Mouse (Mus musculus) hindbrain, embryonic 11.5 days (tissue): ENCODE results near the gene Nktr. TPM values are rescaled to one million over a fixed set of nuclear protein-coding genes. Genes with fewer than 3 reads are reported as not detected.
A peak's percentile ranks its signal among the peaks of the same experiment; 100 is the strongest.

ENCODE experiments used
- ATAC-seq: fragments of 200-750 bp; cut with Nextera tagmentation; 2 replicates; pipeline ENCODE4 v1.8.0; 2017; ENCODE audit warnings: mild to moderate bottlenecking, moderate TSS enrichment, moderate library complexity; ENCODE audit not compliant: low FRiP score
- DNase-seq: peaks from one replicate; pipeline ENCODE4 v3.0.0-alpha.2; 2015; ENCODE audit warnings: low spot score
- H3K27ac ChIP-seq: fragments of 300-500 bp; sonication (generic); 2 replicates; pipeline ENCODE4 v1.5.1; 2014; ENCODE audit warnings: mild to moderate bottlenecking, low read depth, low read length
- H3K27me3 ChIP-seq: fragments of 300-500 bp; sonication (generic); 2 replicates; pipeline ENCODE4 v1.6.1; 2014; ENCODE audit warnings: mild to moderate bottlenecking, low read length, moderate library complexity, mixed read lengths; ENCODE audit not compliant: control insufficient read depth, insufficient read depth
- H3K36me3 ChIP-seq: fragments of 300-500 bp; sonication (generic); 2 replicates; pipeline ENCODE4 v1.6.1; 2014; ENCODE audit warnings: mild to moderate bottlenecking, low read length, moderate library complexity, mixed read lengths; ENCODE audit not compliant: control insufficient read depth, insufficient read depth
- H3K4me1 ChIP-seq: fragments of 300-500 bp; sonication (generic); replicated peaks from 2 replicates; pipeline ENCODE4 v1.6.1; 2014; ENCODE audit warnings: low read length, mixed read lengths; ENCODE audit not compliant: control insufficient read depth, insufficient read depth
- H3K4me2 ChIP-seq: fragments of 300-500 bp; sonication (generic); replicated peaks from 2 replicates; pipeline ENCODE4 v1.6.1; 2014; ENCODE audit warnings: mild to moderate bottlenecking, low read depth, low read length
- H3K4me3 ChIP-seq: fragments of 300-500 bp; sonication (generic); 2 replicates; pipeline ENCODE4 v1.5.1; 2014; ENCODE audit warnings: low read depth, low read length
- H3K9ac ChIP-seq: fragments of 300-500 bp; sonication (generic); 2 replicates; pipeline ENCODE4 v1.6.1; 2014; ENCODE audit warnings: low read depth, low read length
- H3K9me3 ChIP-seq: fragments of 300-500 bp; sonication (generic); 2 replicates; pipeline ENCODE4 v1.6.1; 2016; ENCODE audit warnings: low read length; ENCODE audit not compliant: control insufficient read depth
- WGBS: fragments of 180-500 bp; shearing (Covaris S2); extraction: QIAGEN DNeasy Blood & Tissue Kit; methylation state at CpG from one replicate; pipeline ENCODE4 v1.1.7; 2014; 5-methylcytosine and 5-hydroxymethylcytosine counted together
- polyA plus RNA-seq: library from polyadenylated mRNA; unstranded; fragments of >200 nt; fragmentation: Nextera tagmentation; extraction: Ambion mirVana; gene quantifications from 2 replicates; pipeline ENCODE4 v1.2.1, GENCODE M21; 2014

The Nktr gene
- polyA plus RNA-seq, 1 experiment from 2014 or later, result 105 TPM

- Histone ChIP-seq H3K36me3 (no peaks in the 10 kb centered on the region), H3K27me3 (no peaks in the 10 kb centered on the region), H3K9ac (peak overlapping the region; percentile 89), H3K4me2 (peak overlapping the region; percentile 57), H3K9me3 (no peaks in the 10 kb centered on the region), H3K4me3 (peak overlapping the region; percentile 88), H3K27ac (peak overlapping the region; percentile 90), H3K4me1 (peaks cover 4% of the 10 kb centered on the region)
- WGBS, result 1% methylated on average over 18 of the region's 18 CpGs
- ATAC-seq (peak; percentile 29; the same call in 1 of the 2 replicates), DNase-seq (no peak)
Measured at GRCm38 (mm10) chr9:121710584-121710975, 8.4 kb upstream of the Nktr start.

- Histone ChIP-seq H3K9ac (no peak overlapping the region), H3K27me3 (no peaks in the 10 kb centered on the region), H3K4me2 (no peak overlapping the region), H3K4me3 (no peak overlapping the region), H3K27ac (no peak overlapping the region), H3K4me1 (0 out of 2 replicates have a peak, but pooled peaks cover 3% of the 10 kb centered on the region), H3K9me3 (no peaks in the 10 kb centered on the region), H3K36me3 (no peaks in the 10 kb centered on the region)
- DNase-seq (no peak), ATAC-seq (no peak)
- WGBS, result 88% methylated on average over 2 of the region's 2 CpGs
Measured at GRCm38 (mm10) chr9:121717048-121717447, 1.9 kb upstream of the Nktr start.

- DNase-seq, result no peak
- peak; percentile 36 for ATAC-seq
- Histone ChIP-seq H3K9me3 (no peaks in the 10 kb centered on the region), H3K9ac (peak overlapping the region; percentile 62), H3K36me3 (no peaks in the 10 kb centered on the region), H3K27ac (peak overlapping the region; percentile 98), H3K4me3 (peak overlapping the region; percentile 94), H3K27me3 (no peaks in the 10 kb centered on the region), H3K4me1 (0 out of 2 replicates have a peak, but pooled peaks cover 3% of the 10 kb centered on the region), H3K4me2 (peak overlapping the region; percentile 56)
- 70% methylated on average over 15 of the region's 15 CpGs for WGBS
Measured at GRCm38 (mm10) chr9:121718070-121718705, 781 bp upstream of the Nktr start.

GRCm38 (mm10) chr9:121719347-121720331, 670 bp downstream of the Nktr start:
- 2% methylated on average over 50 of the region's 87 CpGs for WGBS

DNA sequence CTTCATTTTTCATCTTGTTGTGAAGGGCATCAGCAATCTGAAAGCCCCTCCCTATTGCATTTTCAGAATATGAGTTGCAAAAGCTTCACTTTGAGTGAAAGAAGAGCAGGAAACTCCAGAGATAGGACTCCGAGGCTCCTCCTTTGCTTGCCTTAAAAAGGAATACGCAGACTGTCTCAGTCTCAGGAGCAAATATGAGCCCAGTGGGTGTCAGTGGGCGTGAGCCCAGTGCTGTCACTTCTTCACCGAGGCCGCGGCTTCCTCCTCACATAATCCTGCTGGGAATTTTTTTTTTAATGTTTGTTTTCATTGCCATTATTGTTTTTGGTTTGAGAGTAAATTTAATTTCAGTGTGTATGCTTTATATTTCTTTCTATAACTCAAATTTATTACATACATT, 21.5 kb downstream of the Nktr start:
- no peaks in the 10 kb centered on the region for H3K9me3 ChIP-seq
- no peaks in the 10 kb centered on the region for H3K27me3 ChIP-seq
- H3K36me3 ChIP-seq, result peaks cover 4% of the 10 kb centered on the region; the same call in 1 of the 2 replicates
- no peak overlapping the region for H3K4me3 ChIP-seq
- H3K9ac ChIP-seq, result no peak overlapping the region
- no peak overlapping the region for H3K27ac ChIP-seq
- 86% methylated on average over 6 of the region's 6 CpGs for WGBS
- ATAC-seq (no peak), DNase-seq (no peak)
- no peak overlapping the region for H3K4me2 ChIP-seq
- no peaks in the 10 kb centered on the region for H3K4me1 ChIP-seq

More at GRCm38 (mm10) chr9:121719347-121720331, 670 bp downstream of the Nktr start:
- ATAC-seq (peak; percentile 82), DNase-seq (peak; percentile 69)
- Histone ChIP-seq H3K4me3 (peak overlapping the region; percentile 94), H3K9me3 (no peaks in the 10 kb centered on the region), H3K4me1 (0 out of 2 replicates have a peak, but pooled peaks cover 3% of the 10 kb centered on the region), H3K4me2 (peak overlapping the region; percentile 92), H3K27ac (peak overlapping the region; percentile 98), H3K27me3 (no peaks in the 10 kb centered on the region), H3K9ac (peak overlapping the region; percentile 94), H3K36me3 (no peaks in the 10 kb centered on the region)

GRCm38 (mm10) chr9:121741168-121741567, 22.2 kb downstream of the Nktr start:
- WGBS, result 95% methylated on average over 3 of the region's 3 CpGs
- no peak overlapping the region for H3K4me2 ChIP-seq
- no peaks in the 10 kb centered on the region for H3K27me3 ChIP-seq
- H3K4me3 ChIP-seq, result no peak overlapping the region
- H3K9me3 ChIP-seq, result no peaks in the 10 kb centered on the region
- no peak overlapping the region for H3K9ac ChIP-seq
- ATAC-seq (no peak), DNase-seq (no peak)
- H3K4me1 ChIP-seq, result no peaks in the 10 kb centered on the region
- no peak overlapping the region for H3K27ac ChIP-seq
- peaks cover 4% of the 10 kb centered on the region; the same call in 1 of the 2 replicates for H3K36me3 ChIP-seq

GRCm38 (mm10) chr9:121744051-121744450, 25.1 kb downstream of the Nktr start:
- ATAC-seq (no peak), DNase-seq (no peak)
- peaks cover 18% of the 10 kb centered on the region for H3K36me3 ChIP-seq

DNA sequence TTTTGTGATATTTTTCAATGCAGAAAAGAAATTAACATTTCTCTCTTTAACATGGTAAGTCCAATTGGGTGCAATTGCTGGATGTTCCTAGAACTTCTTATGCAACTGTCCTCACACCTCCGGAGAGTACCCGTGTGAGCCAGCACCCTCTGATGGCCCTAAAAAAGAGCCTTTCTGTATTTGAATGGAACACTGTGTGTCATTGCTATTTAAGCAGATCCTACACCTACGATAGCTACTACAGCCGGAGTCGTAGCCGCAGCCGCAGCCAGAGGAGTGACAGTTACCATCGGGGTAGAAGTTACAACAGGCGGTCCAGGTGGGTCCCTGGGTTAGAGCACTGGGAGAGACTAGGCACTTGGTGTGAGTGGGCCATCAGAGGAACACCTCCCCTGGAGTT, 33.8 kb downstream of the Nktr start:
- ATAC-seq (no peak), DNase-seq (no peak)
- H3K9ac ChIP-seq, result no peak overlapping the region
- peaks cover 26% of the 10 kb centered on the region for H3K36me3 ChIP-seq
- H3K4me3 ChIP-seq, result no peak overlapping the region
- WGBS, result 95% methylated on average over 9 of the region's 9 CpGs
- no peak overlapping the region for H3K4me2 ChIP-seq
- H3K27ac ChIP-seq, result no peak overlapping the region
- no peaks in the 10 kb centered on the region for H3K9me3 ChIP-seq
- no peaks in the 10 kb centered on the region for H3K4me1 ChIP-seq
- H3K27me3 ChIP-seq, result no peaks in the 10 kb centered on the region

More at GRCm38 (mm10) chr9:121744051-121744450, 25.1 kb downstream of the Nktr start:
- Histone ChIP-seq H3K4me2 (no peak overlapping the region), H3K9me3 (no peaks in the 10 kb centered on the region), H3K27ac (no peak overlapping the region), H3K27me3 (no peaks in the 10 kb centered on the region), H3K9ac (no peak overlapping the region), H3K4me3 (no peak overlapping the region), H3K4me1 (no peaks in the 10 kb centered on the region)
- WGBS, result 91% methylated on average over 8 of the region's 8 CpGs
